Mouse (Mus musculus) midbrain, embryonic 16.5 days (tissue): ENCODE measurements at regions not wholly inside any gene's neighbourhood (a gene's known extent, or its start where the extent isn't known, plus 50 kb on each side); places are given as distances from the start of the nearest gene placed in this dataset.

ENCODE experiments used
- ATAC-seq: fragments of 200-750 bp; cut with Nextera tagmentation; 2 replicates; pipeline ENCODE4 v1.8.0; 2017; ENCODE audit warnings: moderate TSS enrichment
- H3K27ac ChIP-seq: fragments of 300-500 bp; sonication (generic); 2 replicates; pipeline ENCODE4 v1.5.1; 2014; ENCODE audit warnings: mild to moderate bottlenecking, low read length, mixed read lengths
- H3K27me3 ChIP-seq: fragments of 300-500 bp; sonication (generic); 2 replicates; pipeline ENCODE4 v1.6.1; 2014; ENCODE audit warnings: low read depth, low read length, mixed read lengths; ENCODE audit not compliant: control insufficient read depth, insufficient read depth
- H3K36me3 ChIP-seq: fragments of 300-500 bp; sonication (generic); 2 replicates; pipeline ENCODE4 v1.6.1; 2014; ENCODE audit warnings: mild to moderate bottlenecking, low read length, moderate library complexity, mixed read lengths; ENCODE audit not compliant: control insufficient read depth, insufficient read depth
- H3K4me1 ChIP-seq: fragments of 300-500 bp; sonication (generic); 2 replicates; pipeline ENCODE4 v1.6.1; 2014; ENCODE audit warnings: mild to moderate bottlenecking, low read length, mixed read lengths; ENCODE audit not compliant: control insufficient read depth, insufficient read depth
- H3K4me2 ChIP-seq: fragments of 300-500 bp; sonication (generic); 2 replicates; pipeline ENCODE4 v1.6.1; 2014; ENCODE audit warnings: mild to moderate bottlenecking, low read length, mixed read lengths
- H3K4me3 ChIP-seq: fragments of 300-500 bp; sonication (generic); 2 replicates; pipeline ENCODE4 v1.5.1; 2014; ENCODE audit warnings: low read depth, mild to moderate bottlenecking, low read length, moderate library complexity, mixed read lengths
- H3K9ac ChIP-seq: fragments of 300-500 bp; sonication (generic); 2 replicates; pipeline ENCODE4 v1.6.1; 2014; ENCODE audit warnings: low read depth, low read length, mixed read lengths
- H3K9me3 ChIP-seq: fragments of 300-500 bp; sonication (generic); replicated peaks from 2 replicates; pipeline ENCODE4 v1.6.1; 2014; ENCODE audit warnings: mild to moderate bottlenecking, low read length, mixed read lengths; ENCODE audit not compliant: control insufficient read depth, poor library complexity, severe bottlenecking
- WGBS: fragments of 180-500 bp; shearing (Covaris S2); extraction: QIAGEN DNeasy Blood & Tissue Kit; methylation state at CpG from one replicate; pipeline ENCODE4 v1.1.7; 2014; 5-methylcytosine and 5-hydroxymethylcytosine counted together

DNA sequence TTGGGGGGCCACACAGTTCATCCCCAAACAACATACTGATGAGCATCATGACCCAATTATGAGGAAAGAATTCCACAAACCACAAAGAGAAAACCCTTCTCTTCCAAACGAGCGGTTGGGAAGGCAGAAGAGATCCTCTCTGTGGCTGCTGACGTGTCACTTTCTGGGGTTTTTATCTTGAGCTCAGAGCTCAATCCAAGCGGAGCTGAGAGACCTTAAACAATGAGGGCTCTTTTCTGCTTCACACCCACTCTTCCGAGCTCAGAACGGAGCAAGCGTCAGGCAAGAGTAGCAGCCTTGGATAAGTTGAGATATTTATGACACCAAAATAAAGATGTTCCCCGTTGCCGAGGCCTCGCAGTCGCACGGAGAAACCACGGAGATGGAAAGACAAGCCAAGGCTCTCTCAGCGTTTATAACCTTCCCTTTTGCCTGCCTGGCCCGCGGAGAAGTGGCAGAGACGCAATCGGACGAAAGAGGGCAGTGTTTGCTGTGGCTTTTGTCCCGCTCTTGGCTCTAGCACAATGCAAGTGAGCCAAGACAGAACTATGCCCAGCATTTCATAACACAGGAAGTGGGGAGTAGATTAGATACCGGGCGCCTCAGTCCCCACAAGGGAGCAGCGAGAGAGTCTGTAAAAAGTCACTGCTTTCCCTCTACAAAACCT is 100.7 kb downstream of the Chic2 start:
- WGBS, result 1% methylated on average over 23 of the region's 23 CpGs
- ATAC-seq, result peak; percentile 87
- no peaks in the 10 kb centered on the region for H3K9me3 ChIP-seq
- H3K4me3 ChIP-seq, result peak overlapping the region; percentile 30
- peaks cover 34% of the 10 kb centered on the region for H3K27me3 ChIP-seq
- peak overlapping the region; percentile 59; the same call in 1 of the 2 replicates for H3K9ac ChIP-seq
- H3K27ac ChIP-seq, result no peak overlapping the region
- H3K4me1 ChIP-seq, result peaks cover 6% of the 10 kb centered on the region; the same call in 1 of the 2 replicates
- H3K4me2 ChIP-seq, result peak overlapping the region; percentile 60
- no peaks in the 10 kb centered on the region for H3K36me3 ChIP-seq

DNA sequence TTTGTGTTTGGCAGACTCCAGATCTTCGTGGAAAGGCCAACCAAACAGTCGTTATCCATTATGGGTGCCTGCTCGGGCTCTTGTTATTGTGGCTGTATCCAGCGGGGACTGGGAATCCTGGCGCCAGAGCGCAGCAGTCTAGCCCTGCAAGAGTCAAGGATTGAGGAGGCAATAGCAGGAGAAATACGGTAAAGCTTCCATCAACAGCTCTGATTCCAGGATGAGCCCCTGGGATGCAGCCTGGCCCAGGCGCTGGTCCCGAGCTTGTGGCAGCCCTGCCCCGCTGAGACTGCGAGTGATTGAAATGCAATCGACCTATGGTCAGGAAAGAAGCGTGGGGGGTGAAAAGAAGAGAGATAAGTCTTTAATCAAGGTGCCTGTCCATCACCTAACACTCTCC is 103.1 kb downstream of the Chic2 start:
- WGBS, result 2% methylated on average over 13 of the region's 13 CpGs
- H3K27me3 ChIP-seq, result peaks cover 28% of the 10 kb centered on the region

DNA sequence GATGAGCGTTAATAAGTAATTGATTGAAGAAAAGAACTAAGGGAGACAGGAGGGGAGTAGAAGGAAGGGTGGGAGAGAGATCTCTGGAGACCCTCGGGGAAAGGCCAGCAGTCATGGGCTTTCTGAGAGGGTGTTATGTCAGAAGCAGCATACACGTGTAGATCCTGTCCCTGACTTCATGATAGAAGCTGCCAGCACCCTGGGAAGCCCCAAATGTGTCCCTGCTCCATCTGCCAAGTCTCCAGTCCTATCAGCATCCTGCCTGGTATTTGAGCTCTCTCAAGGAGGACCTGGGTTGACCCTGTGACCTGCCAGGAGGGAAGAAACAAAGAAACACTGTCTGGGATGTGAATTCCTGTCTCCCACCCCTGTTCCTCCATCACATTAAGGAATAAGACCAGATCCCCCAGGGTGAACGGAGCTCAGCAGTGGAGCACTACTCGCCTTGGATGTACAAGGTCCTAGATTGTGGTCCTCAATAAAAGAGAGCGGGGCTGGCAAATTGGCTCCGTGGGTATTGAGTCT is 107.1 kb downstream of the Chic2 start:
- no peak overlapping the region for H3K27ac ChIP-seq
- no peak overlapping the region for H3K4me3 ChIP-seq
- H3K4me1 ChIP-seq, result peaks cover 2% of the 10 kb centered on the region; the same call in 1 of the 2 replicates
- no peak overlapping the region for H3K9ac ChIP-seq
- 55% methylated on average over 7 of the region's 7 CpGs for WGBS
- H3K27me3 ChIP-seq, result peaks cover 9% of the 10 kb centered on the region
- no peak overlapping the region for H3K4me2 ChIP-seq
- no peak for ATAC-seq
- no peaks in the 10 kb centered on the region for H3K9me3 ChIP-seq
- no peaks in the 10 kb centered on the region for H3K36me3 ChIP-seq

More for the DNA sequence above, 103.1 kb downstream of the Chic2 start:
- H3K4me3 ChIP-seq, result no peak overlapping the region
- H3K4me2 ChIP-seq, result no peak overlapping the region
- no peak overlapping the region for H3K9ac ChIP-seq
- no peaks in the 10 kb centered on the region for H3K36me3 ChIP-seq
- H3K9me3 ChIP-seq, result no peaks in the 10 kb centered on the region
- no peak overlapping the region for H3K27ac ChIP-seq
- ATAC-seq, result no peak
- peaks cover 6% of the 10 kb centered on the region; the same call in 1 of the 2 replicates for H3K4me1 ChIP-seq

DNA sequence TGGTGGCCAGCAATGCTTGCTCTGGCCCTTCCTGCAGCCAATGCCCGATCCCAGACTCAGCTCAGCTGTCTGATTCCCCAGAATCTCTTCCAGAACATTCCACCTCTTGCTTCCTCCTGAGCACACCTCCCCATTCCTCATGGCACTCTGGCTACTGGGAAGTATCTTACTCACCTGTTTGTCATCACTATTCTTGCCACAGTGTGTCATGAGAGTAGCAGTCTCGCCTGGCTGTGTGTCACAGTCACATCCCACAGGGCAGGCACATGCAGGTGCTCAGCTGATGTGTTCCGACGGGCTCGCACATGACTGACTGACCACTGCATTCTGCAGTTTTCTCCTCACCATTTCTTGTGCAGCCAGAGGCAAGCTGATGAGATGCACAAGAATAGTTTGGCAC is 108.5 kb downstream of the Chic2 start:
- no peak overlapping the region for H3K27ac ChIP-seq
- H3K36me3 ChIP-seq, result no peaks in the 10 kb centered on the region
- no peak overlapping the region for H3K9ac ChIP-seq
- 92% methylated on average over 5 of the region's 5 CpGs for WGBS
- no peak for ATAC-seq
- no peak overlapping the region for H3K4me2 ChIP-seq
- H3K4me1 ChIP-seq, result no peaks in the 10 kb centered on the region
- peaks cover 6% of the 10 kb centered on the region for H3K27me3 ChIP-seq
- no peak overlapping the region for H3K4me3 ChIP-seq
- no peaks in the 10 kb centered on the region for H3K9me3 ChIP-seq

DNA sequence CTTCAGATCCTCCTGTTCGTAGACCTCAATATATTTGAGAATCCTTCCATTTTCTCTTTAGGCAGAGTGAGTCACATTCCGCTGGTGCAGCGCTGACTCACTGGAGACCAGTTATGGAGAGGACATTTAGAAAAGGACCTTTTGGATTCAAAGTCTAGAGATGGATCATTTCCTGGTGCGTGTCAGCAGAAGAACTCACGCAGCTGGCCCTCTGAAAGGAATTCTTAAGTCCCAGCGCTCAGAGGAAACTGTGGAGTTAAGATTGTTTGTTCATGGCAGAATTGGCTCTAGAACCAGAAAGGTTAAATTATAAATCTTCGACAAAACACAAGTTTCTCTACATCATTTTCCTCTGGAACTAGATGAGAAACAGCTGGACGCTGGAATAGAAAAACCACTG is 108.9 kb downstream of the Chic2 start:
- Histone ChIP-seq H3K4me1 (no peaks in the 10 kb centered on the region), H3K9me3 (no peaks in the 10 kb centered on the region), H3K9ac (no peak overlapping the region), H3K36me3 (no peaks in the 10 kb centered on the region), H3K27ac (no peak overlapping the region), H3K4me2 (no peak overlapping the region), H3K4me3 (no peak overlapping the region), H3K27me3 (peaks cover 5% of the 10 kb centered on the region)
- 88% methylated on average over 8 of the region's 8 CpGs for WGBS
- no peak for ATAC-seq

DNA sequence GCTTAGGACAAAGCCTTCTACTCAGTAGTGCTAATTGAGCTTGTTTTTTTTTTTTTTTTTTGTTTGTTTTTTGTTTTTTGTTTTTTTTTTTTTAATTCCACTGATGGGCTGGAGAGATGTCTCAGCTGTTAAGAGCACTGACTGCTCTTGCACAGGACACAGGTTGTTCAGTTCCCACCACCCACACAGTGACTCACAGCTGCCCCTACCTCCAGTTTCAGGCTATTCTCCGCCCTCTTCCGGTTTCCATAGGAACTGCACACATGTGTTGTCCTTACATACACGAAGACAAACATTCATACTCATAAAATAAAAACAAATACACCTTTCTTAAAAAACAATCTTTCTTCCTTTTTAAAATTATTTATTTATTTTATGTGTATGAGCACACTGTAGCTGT is 111.3 kb downstream of the Chic2 start:
- H3K36me3 ChIP-seq, result no peaks in the 10 kb centered on the region
- no peaks in the 10 kb centered on the region for H3K27me3 ChIP-seq
- H3K4me1 ChIP-seq, result no peaks in the 10 kb centered on the region
- no peak for ATAC-seq
- H3K9me3 ChIP-seq, result no peaks in the 10 kb centered on the region
- no peak overlapping the region for H3K27ac ChIP-seq
- WGBS, result 87% methylated on average over 3 of the region's 3 CpGs
- H3K4me2 ChIP-seq, result no peak overlapping the region
- no peak overlapping the region for H3K9ac ChIP-seq
- no peak overlapping the region for H3K4me3 ChIP-seq

DNA sequence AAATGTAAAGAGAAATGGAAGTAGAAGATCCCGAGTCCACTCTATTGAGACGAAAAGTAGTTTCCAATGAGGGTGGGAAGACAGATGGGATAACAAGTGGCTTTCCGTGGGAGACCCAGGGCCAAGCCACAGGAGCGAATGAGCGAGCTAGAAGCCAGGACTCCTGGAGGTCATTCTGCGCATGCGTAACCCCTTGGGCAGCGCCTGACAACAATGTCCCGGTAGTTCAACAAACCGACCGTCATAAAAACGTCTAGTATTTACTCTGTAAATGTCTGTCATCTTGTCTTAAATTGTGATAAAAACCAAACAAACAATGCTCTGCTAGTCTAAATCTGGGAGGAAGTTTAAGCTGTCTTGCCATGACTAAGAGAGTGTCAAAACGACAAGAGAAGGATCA is 112.4 kb downstream of the Chic2 start:
- ATAC-seq, result no peak
- 89% methylated on average over 13 of the region's 13 CpGs for WGBS
- no peak overlapping the region for H3K27ac ChIP-seq

DNA sequence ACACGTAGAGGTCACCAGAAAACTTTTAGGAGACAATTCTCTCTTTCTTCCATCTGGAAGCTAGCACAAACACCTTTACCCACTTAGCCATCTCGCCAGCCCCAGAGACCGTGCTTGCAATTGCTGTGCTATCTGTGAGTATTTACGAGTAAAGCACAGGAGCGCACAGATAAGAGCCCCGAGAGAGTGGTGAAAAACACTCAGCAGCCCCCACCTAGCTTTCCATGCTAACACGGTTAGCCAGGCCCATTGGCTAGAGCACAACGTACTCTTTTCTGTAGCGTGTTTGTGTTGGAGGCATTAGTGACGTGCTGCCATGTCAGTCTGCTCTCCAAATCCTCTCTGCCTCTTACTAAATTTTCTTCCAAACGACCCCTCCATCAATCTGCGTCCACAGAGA is 112.8 kb downstream of the Chic2 start:
- Histone ChIP-seq H3K4me2 (no peak overlapping the region), H3K4me3 (no peak overlapping the region), H3K9me3 (no peaks in the 10 kb centered on the region), H3K36me3 (no peaks in the 10 kb centered on the region), H3K27me3 (no peaks in the 10 kb centered on the region), H3K27ac (no peak overlapping the region), H3K4me1 (no peaks in the 10 kb centered on the region), H3K9ac (no peak overlapping the region)
- WGBS, result 90% methylated on average over 12 of the region's 12 CpGs
- no peak for ATAC-seq

More for the DNA sequence above, 112.4 kb downstream of the Chic2 start:
- Histone ChIP-seq H3K4me1 (no peaks in the 10 kb centered on the region), H3K27me3 (no peaks in the 10 kb centered on the region), H3K9me3 (no peaks in the 10 kb centered on the region), H3K4me3 (no peak overlapping the region), H3K4me2 (no peak overlapping the region), H3K36me3 (no peaks in the 10 kb centered on the region), H3K9ac (no peak overlapping the region)

DNA sequence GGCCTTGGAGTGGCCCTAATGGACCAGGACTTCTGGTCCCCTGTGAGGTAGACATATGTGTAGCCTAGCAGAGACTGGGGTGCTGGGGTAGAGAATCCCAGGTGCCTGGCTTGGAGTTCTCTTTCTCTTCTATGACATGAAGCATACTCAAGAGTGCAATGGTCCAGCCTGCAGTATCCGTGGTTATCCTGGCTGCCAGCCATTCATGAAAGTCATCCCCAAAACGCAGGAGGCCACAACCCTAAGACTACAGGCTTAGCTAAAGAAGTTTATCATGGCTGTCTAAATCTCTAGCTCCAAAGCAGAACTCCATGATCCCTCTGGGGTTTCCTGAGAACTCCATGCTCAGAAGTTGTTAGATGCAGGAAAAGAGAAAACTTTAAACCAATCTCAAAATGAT is 117.0 kb downstream of the Chic2 start:
- no peak for ATAC-seq
- Histone ChIP-seq H3K36me3 (no peaks in the 10 kb centered on the region), H3K4me2 (no peak overlapping the region), H3K4me3 (no peak overlapping the region), H3K9ac (no peak overlapping the region), H3K4me1 (no peaks in the 10 kb centered on the region), H3K27me3 (no peaks in the 10 kb centered on the region), H3K27ac (no peak overlapping the region), H3K9me3 (no peaks in the 10 kb centered on the region)
- 73% methylated on average over 2 of the region's 2 CpGs for WGBS
